Mouse (Mus musculus) olfactory bulb, adult 2 months (tissue): ENCODE measurements around the gene Hsd3b7.

Source experiments
- CTCF ChIP-seq: fragments of 200-500 bp; IDR thresholded peaks from 2 replicates; pipeline ENCODE4 v1.5.1; 2012; ENCODE audit warnings: low read depth, mild to moderate bottlenecking, low read length, moderate library complexity; ENCODE audit not compliant: insufficient read depth
- POLR2A ChIP-seq: fragments of 200-500 bp; IDR thresholded peaks from 2 replicates; pipeline ENCODE4 v1.6.1; 2012; ENCODE audit warnings: mild to moderate bottlenecking, low read depth, low read length, moderate library complexity; ENCODE audit not compliant: insufficient read depth

- TF ChIP-seq CTCF (no peak), POLR2A (no peak)
These were observed 27.8 kb upstream of the Hsd3b7 start for GRCm38 (mm10) chr7:127772557-127772956.
